ENCODE assay signal across 13 mouse cellular contexts in the genomic region with DNA sequence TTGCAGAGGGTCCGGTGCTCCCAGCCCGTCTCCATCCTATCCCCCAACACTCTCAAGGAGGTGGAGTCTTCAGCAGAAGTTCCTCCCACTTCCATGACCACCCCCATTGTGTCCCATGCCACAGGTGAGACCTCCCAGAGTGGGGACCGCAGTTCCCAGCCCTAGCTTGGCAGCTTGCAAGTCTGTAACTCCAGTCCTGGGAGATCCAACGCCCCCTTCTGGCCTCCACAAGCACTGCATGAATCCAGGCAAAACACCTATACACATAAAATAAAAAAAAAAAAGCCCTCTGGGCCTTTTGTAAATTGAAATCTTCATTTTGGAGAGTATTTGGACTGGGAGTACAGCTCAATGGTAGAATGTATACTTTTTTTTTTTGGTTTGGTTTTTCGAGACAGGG. TPM values are rescaled to one million over a fixed set of nuclear protein-coding genes. Genes with fewer than 3 reads are reported as not detected.
DNase-seq lines count a peak whose midpoint lies in the region; ATAC-seq and TF ChIP-seq lines count a peak whose summit lies in the region.
"Had no signal": no experiment of that assay in that cellular context is flagged by ENCODE, and none has a peak within 500 bp of the region (broad histone marks: within the 10 kb centered on the region; RNA-seq: fewer than 3 reads in every experiment).

No protein-coding gene starts in this region.

- TF ChIP-seq CTCF in gastrocnemius, adult 2 months (IDR thresholded peaks at IDR 0.05) = peak; percentile 49
- TF ChIP-seq CTCF in lung, embryonic 14.5 days (IDR thresholded peaks at IDR 0.05; ENCODE audit: low read depth) = peak; percentile 47
- TF ChIP-seq CTCF in testis, adult 2 months (IDR thresholded peaks at IDR 0.05; ENCODE audit: control insufficient read depth, insufficient read depth, insufficient replicate concordance, low read depth, low read length) = peak; percentile 27; the same call in 1 of the 2 replicates

- H3K4me2 ChIP-seq in lung, embryonic 14.5 days = no peak overlapping the region
- H3K4me2 ChIP-seq: neural tube, embryonic 12.5 days had no signal

- H3K4me3 ChIP-seq in gastrocnemius, adult 2 months = no peak overlapping the region
- H3K4me3 ChIP-seq in lung, embryonic 14.5 days (ENCODE audit: low read depth, low read length) = no peak overlapping the region
- H3K4me3 ChIP-seq in testis, adult 2 months (ENCODE audit: control insufficient read depth, low read depth, low read length) = peak overlapping the region; percentile 94
- H3K4me3 ChIP-seq: neural tube, embryonic 12.5 days had no signal

- H3K27me3 ChIP-seq in lung, embryonic 14.5 days (ENCODE audit: insufficient read depth, low read length) = no peaks in the 10 kb centered on the region
- no peaks in the 10 kb centered on the region for H3K27me3 ChIP-seq in testis, adult 2 months (ENCODE audit: control insufficient read depth, insufficient read depth, low read length)
- H3K27me3 ChIP-seq: neural tube, embryonic 12.5 days had no signal

- 56% methylated on average over 5 of the region's 5 CpGs for WGBS in lung, embryonic 14.5 days

- H3K36me3 ChIP-seq in lung, embryonic 14.5 days (ENCODE audit: insufficient read depth) = peaks cover 83% of the 10 kb centered on the region
- H3K36me3 ChIP-seq in testis, adult 2 months (ENCODE audit: control insufficient read depth, insufficient read depth, low read length) = no peaks in the 10 kb centered on the region; the same call in none of the 2 replicates

- ATAC-seq in lung, embryonic 14.5 days (ENCODE audit: insufficient read depth) = no peak
- no peak for ATAC-seq in activated CD4-positive, CD25-positive, alpha-beta regulatory T cell, adult 4 months
- no peak for ATAC-seq in erythroid progenitor cell, adult 5-6 weeks (replicated peaks; ENCODE audit: low FRiP score, poor library complexity, severe bottlenecking)

- no peak for TF ChIP-seq POLR2A in testis, adult 2 months (IDR thresholded peaks at IDR 0.05; ENCODE audit: control insufficient read depth, low read depth, low read length)

- no peak overlapping the region for H3K27ac ChIP-seq in gastrocnemius, adult 2 months
- H3K27ac ChIP-seq in lung, embryonic 14.5 days (ENCODE audit: low read depth) = no peak overlapping the region
- H3K27ac ChIP-seq in testis, adult 2 months (ENCODE audit: control insufficient read depth, insufficient read depth, low read depth, low read length) = no peak overlapping the region
- H3K27ac ChIP-seq: macrophage; neural tube, embryonic 12.5 days had no signal

- no peak overlapping the region for H3K9ac ChIP-seq in lung, embryonic 14.5 days
- H3K9ac ChIP-seq: neural tube, embryonic 12.5 days had no signal

- H3K4me1 ChIP-seq in lung, embryonic 14.5 days (ENCODE audit: insufficient read depth) = no peaks in the 10 kb centered on the region
- peaks cover 8% of the 10 kb centered on the region for H3K4me1 ChIP-seq in testis, adult 2 months (ENCODE audit: control insufficient read depth, insufficient read depth, low read length)
- H3K4me1 ChIP-seq: neural tube, embryonic 12.5 days had no signal

- H3K9me3 ChIP-seq in lung, embryonic 14.5 days (ENCODE audit: low read depth, low read length) = no peaks in the 10 kb centered on the region
- H3K9me3 ChIP-seq: neural tube, embryonic 12.5 days had no signal

- no peak for DNase-seq in gastrocnemius, adult 2 months
- DNase-seq in gastrocnemius, postnatal 10 days = no peak
- DNase-seq in lung, embryonic 14.5 days = peak; percentile 31
- no peak for DNase-seq in lung, postnatal 14 days
- peak; percentile 83 for DNase-seq in ZHBTc4 (ENCODE audit: low read depth, low spot score)
- DNase-seq: heart, postnatal 4 days; layer of hippocampus, adult 9-11 months had no signal

- intact Hi-C loops in gastrocnemius, adult 2 months (cut with DNase I) = no loop called here

RNA-seq across cellular contexts. Expression of a gene that starts 1.7 kb away (rescaled TPM):
- 1 to 10 TPM; 2.4 to 4.5 TPM for total RNA-seq in gastrocnemius, adult 2 months (2021)
- total RNA-seq in gastrocnemius, postnatal 10 days (2021) = 1 to 10 TPM; 2.7 to 4.7 TPM
- polyA plus RNA-seq in lung, embryonic 14.5 days (2014; fragmentation: Nextera tagmentation; extraction: Ambion mirVana) = 13.6 TPM in 2 replicates
- polyA plus RNA-seq in testis, adult 2 months (2012; rRNA removed) = 1,698 and 1,947 TPM in 2 replicates
- polyA plus RNA-seq in activated CD4-positive, CD25-positive, alpha-beta regulatory T cell, adult 4 months (2017; shearing (Covaris generic)) = 1 to 10 TPM; 8.1 to 9.7 TPM
- 4.3 and 9.6 TPM in 2 replicates for total RNA-seq in erythroid progenitor cell, adult 5-6 weeks (2015; ENCODE audit: low replicate concordance)
- 0.68 and 9.4 TPM in 2 replicates for total RNA-seq in erythroid progenitor cell, adult 5-6 weeks (2017; ENCODE audit: low replicate concordance)

RNA-seq across cellular contexts. Expression of a gene that starts 11.7 kb away (rescaled TPM):
- total RNA-seq in gastrocnemius, adult 2 months (2021) = 10 to 100 TPM; 26.8 to 28.3 TPM
- 10 to 100 TPM; 33.4 to 42.7 TPM for total RNA-seq in gastrocnemius, postnatal 10 days (2021)
- polyA plus RNA-seq in lung, embryonic 14.5 days (2014; fragmentation: Nextera tagmentation; extraction: Ambion mirVana) = 97.9 and 101 TPM in 2 replicates
- polyA plus RNA-seq in testis, adult 2 months (2012; rRNA removed) = 11.3 and 11.8 TPM in 2 replicates
- 10 to 100 TPM; 41.5 to 48.1 TPM for polyA plus RNA-seq in activated CD4-positive, CD25-positive, alpha-beta regulatory T cell, adult 4 months (2017; shearing (Covaris generic))
- 5.0 and 5.4 TPM in 2 replicates for total RNA-seq in erythroid progenitor cell, adult 5-6 weeks (2015; ENCODE audit: low replicate concordance)
- total RNA-seq in erythroid progenitor cell, adult 5-6 weeks (2017; ENCODE audit: low replicate concordance) = 59.6 and 60.0 TPM in 2 replicates

RNA-seq across cellular contexts. Expression of a gene that starts 16.5 kb away (rescaled TPM):
- total RNA-seq in gastrocnemius, adult 2 months (2021) = not detected
- under 1 TPM; 0.16 to 0.41 TPM for total RNA-seq in gastrocnemius, postnatal 10 days (2021)
- polyA plus RNA-seq in lung, embryonic 14.5 days (2014; fragmentation: Nextera tagmentation; extraction: Ambion mirVana) = 0.31 and 0.49 TPM in 2 replicates
- 0.31 and 0.32 TPM in 2 replicates for polyA plus RNA-seq in testis, adult 2 months (2012; rRNA removed)
- polyA plus RNA-seq in activated CD4-positive, CD25-positive, alpha-beta regulatory T cell, adult 4 months (2017; shearing (Covaris generic)) = 1 to 10 TPM; 8.6 to 9.5 TPM
- total RNA-seq in erythroid progenitor cell, adult 5-6 weeks (2015; ENCODE audit: low replicate concordance) = 3.6 and 10.9 TPM in 2 replicates
- total RNA-seq in erythroid progenitor cell, adult 5-6 weeks (2017; ENCODE audit: low replicate concordance) = not detected in 2 replicates
- total RNA-seq: gastrocnemius, adult 18-20 months; heart, postnatal 4 days had no signal

RNA-seq across cellular contexts. Expression of a gene that starts 42.3 kb away (rescaled TPM):
- 10 to 100 TPM; 24.4 to 28.0 TPM for total RNA-seq in gastrocnemius, adult 2 months (2021)
- total RNA-seq in gastrocnemius, postnatal 10 days (2021) = 10 to 100 TPM; 21.9 to 27.4 TPM
- polyA plus RNA-seq in lung, embryonic 14.5 days (2014; fragmentation: Nextera tagmentation; extraction: Ambion mirVana) = 13.2 and 14.8 TPM in 2 replicates
- polyA plus RNA-seq in testis, adult 2 months (2012; rRNA removed) = 50.2 and 53.1 TPM in 2 replicates
- 1 to 10 TPM; 4.3 to 5.2 TPM for polyA plus RNA-seq in activated CD4-positive, CD25-positive, alpha-beta regulatory T cell, adult 4 months (2017; shearing (Covaris generic))
- total RNA-seq in erythroid progenitor cell, adult 5-6 weeks (2015; ENCODE audit: low replicate concordance) = 49.4 and 54.1 TPM in 2 replicates
- 25.8 and 41.2 TPM in 2 replicates for total RNA-seq in erythroid progenitor cell, adult 5-6 weeks (2017; ENCODE audit: low replicate concordance)

RNA-seq across cellular contexts. Expression of a gene that starts 44.5 kb away (rescaled TPM):
- total RNA-seq in gastrocnemius, adult 2 months (2021) = 10 to 100 TPM; 68.8 to 71.2 TPM
- 100 to 1,000 TPM; 108 to 125 TPM for total RNA-seq in gastrocnemius, postnatal 10 days (2021)
- polyA plus RNA-seq in lung, embryonic 14.5 days (2014; fragmentation: Nextera tagmentation; extraction: Ambion mirVana) = 82.5 and 92.4 TPM in 2 replicates
- polyA plus RNA-seq in testis, adult 2 months (2012; rRNA removed) = 42.5 and 43.0 TPM in 2 replicates
- polyA plus RNA-seq in activated CD4-positive, CD25-positive, alpha-beta regulatory T cell, adult 4 months (2017; shearing (Covaris generic)) = 10 to 100 TPM; 49.4 to 66.6 TPM
- total RNA-seq in erythroid progenitor cell, adult 5-6 weeks (2015; ENCODE audit: low replicate concordance) = 49.0 and 64.2 TPM in 2 replicates
- total RNA-seq in erythroid progenitor cell, adult 5-6 weeks (2017; ENCODE audit: low replicate concordance) = 176 and 220 TPM in 2 replicates

Comparison
In these comparisons a context has a peak if more than half of its experiments do, and no peak if none do; other contexts are left out.
1. DNase-seq: peak in lung, embryonic 14.5 days (single experiment) and ZHBTc4 (single experiment); none in gastrocnemius, adult 2 months (single experiment), gastrocnemius, postnatal 10 days (single experiment) and lung, postnatal 14 days (single experiment).
2. Peak in every context shown above with its lines, with median percentiles within 50 percentile points of each other: CTCF ChIP-seq.